Mouse (Mus musculus): ENCODE data around the gene Pomp. TPM values are rescaled to one million over a fixed set of nuclear protein-coding genes. Genes with fewer than 3 reads are reported as not detected.
A peak's percentile ranks its signal among the peaks of the same experiment; 100 is the strongest.

Pomp gene
- total RNA-seq, 2 experiments from 2014 or later, result 141 to 146 TPM

DNA sequence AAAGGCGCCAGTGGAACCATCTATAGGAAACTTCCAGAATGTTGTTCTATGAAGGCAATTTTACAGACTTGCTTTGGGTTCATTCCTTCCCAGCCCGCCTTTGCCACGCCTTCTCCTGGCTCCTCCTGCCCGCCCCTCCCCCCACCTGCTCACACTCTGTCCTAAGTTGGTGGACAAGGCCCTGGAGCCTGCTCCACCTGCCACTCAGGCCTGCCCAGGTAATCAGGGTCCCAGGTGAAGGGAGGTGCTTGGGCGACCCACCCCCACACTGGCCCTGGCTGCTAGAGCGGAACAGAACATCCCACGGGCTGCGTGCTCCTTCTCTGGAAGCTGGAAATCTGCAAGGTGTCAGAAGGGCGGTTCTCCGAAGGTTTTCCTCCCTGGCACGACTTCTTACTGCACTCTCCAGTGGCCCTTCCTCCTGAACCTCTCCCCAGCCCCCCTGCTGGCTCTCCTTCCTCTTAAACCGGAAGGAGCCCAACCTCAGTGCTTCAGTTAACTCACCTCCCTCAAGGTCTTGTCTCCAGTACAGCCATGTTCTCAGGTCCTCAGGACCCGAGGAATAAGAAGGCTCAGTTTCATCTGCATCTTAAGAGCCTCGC is 53.1 kb downstream of the Pomp start:
- no peak overlapping the region for H3K4me3 ChIP-seq
- TF ChIP-seq CTCF (IDR thresholded peaks at IDR 0.05), result no peak
- DNase-seq, result no peak
- intact Hi-C loops (cut with DNase I), result no loop called here
- H3K27ac ChIP-seq, result no peak overlapping the region

DNA sequence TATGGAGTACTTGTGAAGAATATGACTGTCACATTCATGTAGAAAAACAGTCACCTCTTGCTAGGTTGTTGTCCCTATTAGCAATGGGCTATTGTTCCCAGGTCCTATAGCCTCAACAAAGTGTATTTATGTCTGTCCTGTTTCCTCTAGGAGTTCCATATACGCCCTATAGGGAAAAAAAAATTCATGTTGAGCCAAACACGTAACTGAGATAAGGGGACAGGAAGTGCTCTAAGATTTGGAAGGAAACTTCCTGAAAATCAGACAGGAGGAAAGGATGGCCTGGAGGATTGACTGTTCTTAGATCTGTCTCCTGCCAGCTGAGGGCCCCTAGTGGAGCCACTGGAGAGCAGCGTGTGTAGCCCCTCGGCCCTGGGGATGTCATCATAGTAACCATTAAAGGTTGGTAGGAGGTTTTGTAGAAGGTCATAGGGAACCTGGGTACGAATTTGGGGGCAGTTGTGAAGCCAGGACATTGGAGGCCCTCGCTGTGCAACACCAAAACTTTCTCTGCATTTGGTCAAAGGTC is 54.8 kb downstream of the Pomp start:
- intact Hi-C loops (cut with DNase I), result no loop called here
- no peak for DNase-seq
- peak; percentile 25; the same call in 1 of the 2 replicates for TF ChIP-seq CTCF (IDR thresholded peaks at IDR 0.05)
- Histone ChIP-seq H3K27ac (no peak overlapping the region), H3K4me3 (no peak overlapping the region)

DNA sequence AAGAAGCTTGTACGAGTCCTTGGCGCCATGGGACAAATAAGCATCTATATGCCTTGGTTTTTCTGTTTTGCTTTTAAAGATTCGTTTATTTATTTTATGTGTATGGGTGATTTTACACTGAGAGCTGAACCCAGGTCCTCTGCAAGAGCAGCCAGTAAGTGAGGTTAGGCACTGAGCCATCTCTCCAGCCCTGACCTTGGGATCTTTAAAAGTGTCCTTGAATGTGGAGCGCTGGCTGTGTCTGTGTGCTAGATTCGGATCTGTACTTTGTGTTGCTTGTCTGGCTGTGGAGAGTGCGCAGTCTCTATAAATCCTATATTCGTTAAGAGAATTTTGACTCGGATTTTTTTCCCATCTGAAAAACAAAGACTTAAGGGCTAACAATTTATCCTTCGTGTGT is 55.9 kb downstream of the Pomp start:
- no peak for TF ChIP-seq CTCF (IDR thresholded peaks at IDR 0.05)
- no peak for DNase-seq
- Histone ChIP-seq H3K27ac (no peak overlapping the region), H3K4me3 (no peak overlapping the region)
- intact Hi-C loops (cut with DNase I), result no loop called here

DNA sequence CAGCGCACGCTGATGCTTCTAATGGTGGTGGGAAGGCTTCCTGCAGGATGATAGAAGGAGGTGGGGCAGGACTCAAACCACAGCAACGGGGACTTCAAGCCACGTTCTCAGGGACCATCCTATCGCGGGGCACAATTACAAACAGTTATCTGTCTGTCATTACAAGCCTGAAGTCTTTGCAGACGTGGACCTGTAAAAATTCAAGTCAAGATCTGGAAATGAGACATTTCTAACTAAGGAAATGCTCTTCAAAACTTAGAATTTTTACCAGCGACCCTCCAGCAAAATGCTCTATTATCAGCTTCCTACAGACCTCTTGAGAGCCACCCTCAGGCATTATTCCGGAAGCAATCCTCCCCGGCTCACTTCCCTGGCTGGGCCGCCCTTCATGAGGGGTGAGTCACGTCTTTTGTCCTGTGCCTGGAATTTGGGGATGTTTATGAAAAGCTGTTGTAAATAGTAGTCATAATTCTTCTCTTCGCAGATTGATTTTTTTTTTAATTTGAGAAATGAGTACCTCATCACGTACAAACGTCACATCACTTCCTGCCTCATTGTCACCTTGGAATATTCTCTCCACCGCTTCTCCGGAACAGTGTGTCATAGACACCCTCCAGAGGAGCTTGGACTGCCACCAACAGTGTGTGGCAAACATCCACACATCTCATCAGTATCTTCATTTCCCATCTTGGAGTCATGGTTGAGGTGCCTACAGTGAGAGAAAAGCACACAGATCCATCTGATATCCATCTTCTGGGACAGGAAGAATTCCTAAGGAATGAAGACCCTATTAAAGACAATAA is 58.0 kb downstream of the Pomp start:
- intact Hi-C loops (cut with DNase I), result no loop called here
- DNase-seq, result no peak
- Histone ChIP-seq H3K4me3 (0 out of 2 replicates have a peak overlapping the region, but pooled peaks have one; percentile 7), H3K27ac (no peak overlapping the region)
- no peak for TF ChIP-seq CTCF (IDR thresholded peaks at IDR 0.05)

DNA sequence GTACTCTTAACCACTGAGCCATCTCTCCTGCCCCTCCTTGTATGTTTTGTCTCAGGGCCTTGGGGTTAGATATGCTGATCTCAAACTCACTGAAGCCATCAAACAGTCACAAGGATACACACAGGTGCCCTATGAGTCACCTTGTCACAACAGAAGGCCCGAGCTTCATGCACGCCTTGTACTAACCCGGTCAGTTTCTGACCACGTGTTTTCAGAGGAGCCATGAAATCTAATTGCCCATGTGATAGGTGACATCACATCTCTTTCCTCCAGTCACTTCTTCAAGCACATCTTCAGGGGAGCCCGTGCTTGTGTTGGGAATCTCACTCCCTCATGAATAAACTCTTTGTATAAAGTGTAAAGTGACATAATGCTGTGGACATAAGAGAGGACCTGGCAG is 64.4 kb downstream of the Pomp start:
- intact Hi-C loops (cut with DNase I), result no loop called here
- DNase-seq, result no peak
- Histone ChIP-seq H3K27ac (no peak overlapping the region), H3K4me3 (no peak overlapping the region)
- no peak for TF ChIP-seq CTCF (IDR thresholded peaks at IDR 0.05)

Other genes starting within 250 kb of the Pomp start
- 10 to 100 TPM; 32.7 to 42.2 TPM for gene Flt1, start 134.4 kb upstream of the Pomp start, total RNA-seq (2021)
- gene Slc46a3, start 34.4 kb downstream of the Pomp start, total RNA-seq (2021), result 10 to 100 TPM in 1 of 2 experiments, 1 to 10 TPM in 1; 9.0 to 10.6 TPM
- under 1 TPM; 0.08 to 0.15 TPM for gene Mtus2, start 96.9 kb downstream of the Pomp start, total RNA-seq (2021)

Measured in gastrocnemius, adult 2 months (tissue).